Mouse (Mus musculus): ENCODE data around the gene Smad1.

Gene Smad1

GRCm38 (mm10) chr8:79310801-79311200 is 88.5 kb downstream of the Smad1 start:
- in situ Hi-C loops (cut with MboI; ENCODE audit: unreplicated experiment in 2 of 2) = loop anchor here (25.0 kb wide), 2 partner anchors 1176 to 1376 kb away; partner anchors contain the start of gene Gypa (in 2 of the 2)

DNA sequence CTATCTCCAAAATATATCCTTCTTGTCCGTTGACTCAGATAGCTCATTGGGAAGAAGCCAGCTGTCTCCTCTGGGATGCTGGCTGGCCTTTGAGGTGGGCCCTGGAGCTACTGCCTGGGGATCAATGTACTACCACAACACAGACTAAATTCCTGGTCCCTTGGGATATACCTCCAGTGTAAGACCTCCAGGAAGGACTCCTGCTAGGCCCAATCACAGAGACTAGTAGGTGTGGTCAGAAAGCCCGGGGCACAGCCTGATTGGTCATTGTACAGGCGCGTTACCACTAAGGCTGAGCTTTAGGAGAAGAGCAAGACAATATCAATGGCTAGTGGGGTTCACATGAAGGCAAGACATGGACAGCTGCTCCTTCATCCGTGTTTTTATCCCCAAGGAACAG is 93.4 kb downstream of the Smad1 start:
- in situ Hi-C loops (cut with MboI; ENCODE audit: unreplicated experiment in 2 of 2) = loop anchor here (10.0 to 25.0 kb wide), 3 partner anchors 279 to 1381 kb away; partner anchors contain the start of gene Gypa (in 2 of the 2)

DNA sequence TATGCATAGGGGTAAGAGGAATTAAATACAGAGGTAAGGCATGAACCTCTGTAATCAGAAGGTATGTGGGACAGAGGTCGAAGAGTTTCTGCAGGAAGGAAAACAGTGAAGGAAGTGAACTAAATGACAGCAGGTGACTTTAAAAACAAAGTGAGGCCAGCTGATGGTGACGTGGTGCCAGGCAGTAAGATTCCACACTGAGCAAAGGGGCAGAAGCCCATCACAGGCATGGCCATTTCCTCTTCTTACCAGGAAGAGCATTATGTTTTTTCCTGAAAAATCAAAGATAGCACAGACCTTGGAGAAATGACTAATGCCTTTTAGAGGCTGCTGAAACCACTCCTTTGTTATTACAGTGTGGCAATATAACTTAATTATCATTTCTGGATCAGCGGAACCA is 97.8 kb downstream of the Smad1 start:
- in situ Hi-C loops (cut with MboI; ENCODE audit: unreplicated experiment in 2 of 2) = loop anchor here (10.0 to 25.0 kb wide), 3 partner anchors 283 to 1386 kb away; partner anchors contain the start of gene Gypa (in 2 of the 2)

DNA sequence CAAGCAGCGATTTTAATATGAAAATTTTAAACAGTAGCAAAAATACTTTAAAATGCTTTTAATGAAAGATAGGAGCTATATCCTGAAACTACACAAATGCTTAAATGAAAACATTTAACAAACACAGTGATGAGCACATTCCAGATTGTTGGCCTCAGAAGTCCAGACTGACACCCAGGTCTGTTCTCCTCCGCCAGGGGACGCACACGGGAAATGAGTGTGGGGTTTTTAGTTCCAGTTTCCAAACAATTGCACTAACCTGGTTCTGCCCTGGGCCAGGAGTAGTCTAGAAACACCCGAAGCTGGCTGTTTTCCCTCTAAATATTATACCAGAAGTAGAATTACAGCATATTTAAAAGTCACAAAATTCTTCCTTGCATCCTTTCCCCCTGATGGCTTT is 99.6 kb downstream of the Smad1 start:
- in situ Hi-C loops (cut with MboI; ENCODE audit: unreplicated experiment in 2 of 2) = loop anchor here (10.0 to 25.0 kb wide), 13 partner anchors 285 to 1887 kb away; partner anchors contain the start of genes Gypa (in 2 of the 2), Lsm6 (in 2 of the 2), Usp38 (in 2 of the 2) and Otud4 (in 1 of the 2)

DNA sequence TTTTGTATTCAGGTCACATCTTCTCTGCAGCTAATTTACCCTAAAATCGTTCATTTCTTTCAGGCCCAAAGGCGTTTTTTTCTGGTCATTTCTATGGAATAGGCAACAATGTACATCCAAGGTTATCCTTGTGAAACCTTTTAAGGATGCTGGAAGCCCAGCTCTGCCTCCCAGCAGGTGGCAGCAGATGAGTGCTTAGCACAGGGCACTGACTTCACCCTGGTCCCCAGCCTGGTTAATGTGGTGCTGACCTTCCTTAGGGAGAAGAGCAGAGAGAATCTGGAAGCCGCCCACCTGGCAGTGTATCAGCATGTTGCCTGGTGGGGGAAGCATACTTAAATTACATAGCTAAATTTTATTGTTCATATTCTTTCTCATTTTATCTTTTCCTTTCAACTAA is 101.6 kb downstream of the Smad1 start:
- in situ Hi-C loops (cut with MboI; ENCODE audit: unreplicated experiment in 2 of 2) = loop anchor here (10.0 to 25.0 kb wide), 10 partner anchors 290 to 1885 kb away; partner anchors contain the start of genes Lsm6 (in 2 of the 2), Usp38 (in 2 of the 2), Otud4 (in 1 of the 2) and Tmem184c (in 1 of the 2)

GRCm38 (mm10) chr8:79295276-79296105 is 103.8 kb downstream of the Smad1 start:
- in situ Hi-C loops (cut with MboI; ENCODE audit: unreplicated experiment in 2 of 2) = loop anchor here (10.0 to 25.0 kb wide), 10 partner anchors 292 to 1883 kb away; partner anchors contain the start of genes Lsm6 (in 2 of the 2), Usp38 (in 2 of the 2), Otud4 (in 1 of the 2) and Tmem184c (in 1 of the 2)

DNA sequence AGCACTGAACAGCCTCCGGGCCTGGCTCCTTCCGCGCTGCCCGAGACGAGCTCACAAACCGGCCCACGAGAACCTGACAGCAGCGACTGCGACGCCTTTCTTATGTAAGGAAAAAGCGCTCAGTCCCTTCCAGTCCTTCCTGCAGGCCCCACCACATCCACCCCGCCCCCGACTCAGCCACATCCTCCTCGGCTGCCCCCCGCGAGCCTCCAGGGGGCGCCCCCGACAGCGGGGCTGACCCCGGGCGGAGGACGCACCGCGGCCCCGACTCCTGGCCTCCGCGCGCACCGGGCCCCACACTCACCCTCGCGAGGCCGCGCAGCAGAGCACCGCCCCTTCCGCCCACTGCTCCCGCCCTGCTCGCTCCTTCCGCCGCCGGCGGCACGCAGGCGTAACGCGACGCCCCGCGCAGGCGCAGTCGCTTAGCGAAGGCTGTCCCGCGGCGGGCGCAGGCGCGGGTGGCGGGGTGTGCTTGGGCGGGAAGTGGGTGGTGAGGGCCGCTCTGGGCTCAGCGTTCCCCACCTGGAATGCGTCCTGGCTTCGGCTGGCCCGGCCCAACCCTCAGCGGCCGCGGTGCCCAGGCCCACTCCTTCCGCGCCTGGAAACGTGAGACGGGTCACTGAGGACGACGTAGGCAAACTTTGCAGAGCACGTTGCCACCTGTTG is 104.6 kb downstream of the Smad1 start, which contains the start of gene Mmaa:
Mmaa (minus strand) TSS at position 328 of the 666 bp plus-strand sequence.
- in situ Hi-C loops (cut with MboI; ENCODE audit: unreplicated experiment in 2 of 2) = loop anchor here (10.0 to 25.0 kb wide), 10 partner anchors 293 to 1882 kb away; partner anchors contain the start of genes Lsm6 (in 2 of the 2), Usp38 (in 2 of the 2), Otud4 (in 1 of the 2) and Tmem184c (in 1 of the 2)

GRCm38 (mm10) chr8:79293841-79294240 is 105.5 kb downstream of the Smad1 start:
- in situ Hi-C loops (cut with MboI; ENCODE audit: unreplicated experiment in 2 of 2) = loop anchor here (10.0 to 25.0 kb wide), 10 partner anchors 293 to 1882 kb away; partner anchors contain the start of genes Lsm6 (in 2 of the 2), Usp38 (in 2 of the 2), Otud4 (in 1 of the 2) and Tmem184c (in 1 of the 2)

DNA sequence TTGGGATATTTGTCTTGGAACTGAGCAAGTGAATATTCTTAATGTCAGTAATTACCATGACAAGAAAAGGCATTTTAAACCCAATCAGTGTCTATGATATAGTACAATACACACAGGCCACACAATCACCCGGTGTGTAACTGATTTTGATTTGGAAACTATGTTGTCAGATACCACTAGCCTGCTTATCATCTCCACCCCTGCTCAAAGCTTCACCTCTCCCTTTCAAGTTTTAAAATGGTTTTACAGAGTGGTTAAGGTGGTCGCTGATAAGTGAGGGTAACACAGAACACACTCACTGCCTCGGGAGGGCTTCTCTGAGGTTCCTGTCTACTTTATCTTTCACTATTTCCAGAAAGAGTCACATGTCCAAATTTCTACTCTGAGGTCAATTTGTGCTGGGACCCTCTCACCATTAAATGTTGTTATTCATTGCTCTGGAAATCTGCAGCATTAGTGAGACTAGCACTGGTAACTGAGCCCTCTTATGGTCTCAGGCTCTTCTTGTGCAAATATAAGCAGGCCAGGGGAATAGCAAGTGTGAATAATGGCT is 106.5 kb downstream of the Smad1 start:
- in situ Hi-C loops (cut with MboI; ENCODE audit: unreplicated experiment in 2 of 2) = loop anchor here (10.0 to 25.0 kb wide), 10 partner anchors 295 to 1880 kb away; partner anchors contain the start of genes Lsm6 (in 2 of the 2), Usp38 (in 2 of the 2), Otud4 (in 1 of the 2) and Tmem184c (in 1 of the 2)

- in situ Hi-C loops (cut with MboI; ENCODE audit: unreplicated experiment in 2 of 2) = loop anchor here (25.0 kb wide), 7 partner anchors 298 to 1877 kb away; partner anchors contain the start of genes Tmem184c (in 1 of the 2) and Usp38 (in 1 of the 2)
Measured at GRCm38 (mm10) chr8:79289592-79289991, 109.7 kb downstream of the Smad1 start.

DNA sequence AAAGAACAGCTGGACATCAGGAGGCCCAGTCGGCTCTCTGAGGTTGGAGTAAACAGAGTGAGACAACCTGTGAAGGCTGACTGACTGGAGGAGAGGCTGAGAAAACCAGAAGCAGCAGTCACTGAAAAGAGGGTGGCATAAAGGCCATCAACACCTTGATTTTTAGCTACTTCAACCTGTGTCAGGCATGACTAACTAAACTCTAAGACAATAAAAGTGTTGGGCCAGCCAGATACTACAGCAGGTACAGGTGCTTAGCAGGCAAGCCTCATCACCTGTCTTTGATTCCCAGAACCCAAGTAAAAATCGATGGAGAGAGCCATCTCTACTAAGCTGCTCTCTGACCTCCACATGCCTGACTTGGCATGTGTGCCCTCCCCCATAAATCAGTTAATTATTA is 110.6 kb downstream of the Smad1 start:
- in situ Hi-C loops (cut with MboI; ENCODE audit: unreplicated experiment in 2 of 2) = loop anchor here (25.0 kb wide), 7 partner anchors 299 to 1876 kb away; partner anchors contain the start of genes Tmem184c (in 1 of the 2) and Usp38 (in 1 of the 2)

Measured in v-Abl transformed pro-B cells (cell line).